Mouse (Mus musculus) forebrain, embryonic 12.5 days (tissue): ENCODE measurements around the gene Osbpl7. TPM values are rescaled to one million over a fixed set of nuclear protein-coding genes. Genes with fewer than 3 reads are reported as not detected.
A peak's percentile ranks its signal among the peaks of the same experiment; 100 is the strongest.

ENCODE experiments used
- ATAC-seq: fragments of 200-750 bp; cut with Nextera tagmentation; 2 replicates; pipeline ENCODE4 v1.8.0; 2017; ENCODE audit warnings: moderate TSS enrichment; ENCODE audit not compliant: low FRiP score
- H3K27ac ChIP-seq: fragments of 300-500 bp; sonication (generic); 2 replicates; pipeline ENCODE4 v1.5.1; 2016; ENCODE audit warnings: mild to moderate bottlenecking
- H3K27me3 ChIP-seq: fragments of 300-500 bp; sonication (generic); 2 replicates; pipeline ENCODE4 v1.6.1; 2016; ENCODE audit warnings: mild to moderate bottlenecking
- H3K36me3 ChIP-seq: fragments of 300-500 bp; sonication (generic); replicated peaks from 2 replicates; pipeline ENCODE4 v1.6.1; 2016; ENCODE audit warnings: mild to moderate bottlenecking
- H3K4me1 ChIP-seq: fragments of 300-500 bp; sonication (generic); 2 replicates; pipeline ENCODE4 v1.6.1; 2016
- H3K4me2 ChIP-seq: fragments of 300-500 bp; sonication (generic); 2 replicates; pipeline ENCODE4 v1.6.1; 2016; ENCODE audit warnings: mild to moderate bottlenecking, moderate library complexity
- H3K4me3 ChIP-seq: fragments of 300-500 bp; sonication (generic); replicated peaks from 2 replicates; pipeline ENCODE4 v1.5.1; 2016; ENCODE audit warnings: mild to moderate bottlenecking
- H3K9ac ChIP-seq: fragments of 300-500 bp; sonication (generic); 2 replicates; pipeline ENCODE4 v1.6.1; 2016; ENCODE audit warnings: mild to moderate bottlenecking
- H3K9me3 ChIP-seq: fragments of 300-500 bp; sonication (generic); 2 replicates; pipeline ENCODE4 v1.6.1; 2016
- WGBS: fragments of 180-500 bp; shearing (Covaris S2); methylation state at CpG from one replicate; pipeline ENCODE4 v1.1.7; 2016; 5-methylcytosine and 5-hydroxymethylcytosine counted together
- polyA plus RNA-seq: library from polyadenylated mRNA; unstranded; fragments of >200 nt; fragmentation: Nextera tagmentation; extraction: Ambion mirVana; gene quantifications from 2 replicates; pipeline ENCODE4 v1.2.1, GENCODE M21; 2016

The Osbpl7 gene
- 8.2 and 8.7 TPM in 2 replicates for polyA plus RNA-seq

- Histone ChIP-seq H3K9me3 (no peaks in the 10 kb centered on the region), H3K27ac (peak within 1 kb of the TSS; percentile 53), H3K36me3 (peaks cover 42% of the 10 kb centered on the region), H3K4me1 (peaks cover 27% of the 10 kb centered on the region), H3K4me2 (peak within 1 kb of the TSS; percentile 94), H3K27me3 (no peaks in the 10 kb centered on the region), H3K4me3 (peak within 1 kb of the TSS; percentile 67), H3K9ac (peak within 1 kb of the TSS; percentile 80)
- peak; percentile 84 for ATAC-seq
- 8% methylated on average over 18 of the region's 18 CpGs for WGBS
Observed at GRCm38 (mm10) chr11:97050216-97050943, at the start of gene Osbpl7. Gene Osbpl7 (plus strand): TSS chr11:97050628.

GRCm38 (mm10) chr11:97003170-97003569, 47.3 kb upstream of the Osbpl7 start:
- Histone ChIP-seq H3K27me3 (peaks cover 62% of the 10 kb centered on the region), H3K4me1 (peaks cover 18% of the 10 kb centered on the region), H3K27ac (no peak overlapping the region), H3K9me3 (no peaks in the 10 kb centered on the region), H3K36me3 (no peaks in the 10 kb centered on the region), H3K4me3 (no peak overlapping the region), H3K9ac (no peak overlapping the region), H3K4me2 (no peak overlapping the region)
- WGBS, result 52% methylated on average over 5 of the region's 5 CpGs
- no peak for ATAC-seq

- 77% methylated on average over 9 of the region's 9 CpGs for WGBS
- H3K4me1 ChIP-seq, result 0 out of 2 replicates have a peak, but pooled peaks cover 9% of the 10 kb centered on the region
- H3K9ac ChIP-seq, result no peak overlapping the region
- H3K27ac ChIP-seq, result no peak overlapping the region
- no peak overlapping the region for H3K4me2 ChIP-seq
- no peaks in the 10 kb centered on the region for H3K9me3 ChIP-seq
- no peak overlapping the region for H3K4me3 ChIP-seq
- H3K36me3 ChIP-seq, result no peaks in the 10 kb centered on the region
- H3K27me3 ChIP-seq, result peaks cover 67% of the 10 kb centered on the region
- no peak for ATAC-seq
Observed at GRCm38 (mm10) chr11:97007093-97007794, 43.2 kb upstream of the Osbpl7 start.

- H3K4me2 ChIP-seq, result no peak overlapping the region
- 62% methylated on average over 8 of the region's 8 CpGs for WGBS
- no peak for ATAC-seq
- peaks cover 65% of the 10 kb centered on the region for H3K27me3 ChIP-seq
- H3K9me3 ChIP-seq, result no peaks in the 10 kb centered on the region
- H3K36me3 ChIP-seq, result no peaks in the 10 kb centered on the region
- H3K27ac ChIP-seq, result no peak overlapping the region
- H3K9ac ChIP-seq, result no peak overlapping the region
- H3K4me1 ChIP-seq, result 0 out of 2 replicates have a peak, but pooled peaks cover 3% of the 10 kb centered on the region
- H3K4me3 ChIP-seq, result no peak overlapping the region
Observed at GRCm38 (mm10) chr11:97009198-97009790, 41.1 kb upstream of the Osbpl7 start.

- Histone ChIP-seq H3K9me3 (no peaks in the 10 kb centered on the region), H3K36me3 (no peaks in the 10 kb centered on the region), H3K27ac (no peak within 1 kb of the TSS), H3K4me2 (no peak within 1 kb of the TSS), H3K9ac (peak within 1 kb of the TSS; percentile 25; the same call in 1 of the 2 replicates), H3K27me3 (peaks cover 90% of the 10 kb centered on the region), H3K4me3 (no peak within 1 kb of the TSS), H3K4me1 (0 out of 2 replicates have a peak, but pooled peaks cover 2% of the 10 kb centered on the region)
- WGBS, result 20% methylated on average over 7 of the region's 8 CpGs
- no peak for ATAC-seq
Observed at GRCm38 (mm10) chr11:97013121-97013670, 37.2 kb upstream of the Osbpl7 start, which contains the start of gene Sp6. Gene Sp6 (plus strand): TSS chr11:97013394.

- WGBS, result 1% methylated on average over 36 of the region's 36 CpGs
- Histone ChIP-seq H3K4me1 (peaks cover 26% of the 10 kb centered on the region), H3K36me3 (no peaks in the 10 kb centered on the region), H3K9me3 (no peaks in the 10 kb centered on the region), H3K9ac (no peak overlapping the region), H3K27me3 (peaks cover 95% of the 10 kb centered on the region), H3K4me2 (peak overlapping the region; percentile 46), H3K27ac (no peak overlapping the region), H3K4me3 (peak overlapping the region; percentile 32)
- no peak for ATAC-seq
Observed at GRCm38 (mm10) chr11:97017696-97018582, 32.5 kb upstream of the Osbpl7 start.

GRCm38 (mm10) chr11:97018583-97019344, 31.7 kb upstream of the Osbpl7 start:
- under 1% methylated on average over 52 of the region's 68 CpGs for WGBS
- Histone ChIP-seq H3K4me2 (peak overlapping the region; percentile 46), H3K36me3 (no peaks in the 10 kb centered on the region), H3K9ac (no peak overlapping the region), H3K4me3 (peak overlapping the region; percentile 32), H3K9me3 (no peaks in the 10 kb centered on the region), H3K27ac (no peak overlapping the region), H3K27me3 (peaks cover 95% of the 10 kb centered on the region), H3K4me1 (peaks cover 26% of the 10 kb centered on the region)
- ATAC-seq, result no peak

- ATAC-seq, result no peak
Observed at GRCm38 (mm10) chr11:97019345-97019708, 31.1 kb upstream of the Osbpl7 start.

GRCm38 (mm10) chr11:97021121-97021765, 29.2 kb upstream of the Osbpl7 start:
- WGBS, result 2% methylated on average over 26 of the region's 27 CpGs
- H3K4me1 ChIP-seq, result peaks cover 40% of the 10 kb centered on the region
- H3K9ac ChIP-seq, result 0 out of 2 replicates have a peak overlapping the region, but pooled peaks have one; percentile 21
- ATAC-seq, result no peak
- H3K27ac ChIP-seq, result no peak overlapping the region
- H3K4me3 ChIP-seq, result peak overlapping the region; percentile 46
- peak overlapping the region; percentile 73 for H3K4me2 ChIP-seq
- no peaks in the 10 kb centered on the region for H3K9me3 ChIP-seq
- H3K27me3 ChIP-seq, result peaks cover 95% of the 10 kb centered on the region
- no peaks in the 10 kb centered on the region for H3K36me3 ChIP-seq

More at GRCm38 (mm10) chr11:97019345-97019708, 31.1 kb upstream of the Osbpl7 start:
- Histone ChIP-seq H3K36me3 (no peaks in the 10 kb centered on the region), H3K9ac (no peak overlapping the region), H3K27ac (no peak overlapping the region), H3K27me3 (peaks cover 96% of the 10 kb centered on the region), H3K4me3 (no peak overlapping the region), H3K9me3 (no peaks in the 10 kb centered on the region), H3K4me2 (no peak overlapping the region), H3K4me1 (peaks cover 26% of the 10 kb centered on the region)
- WGBS, result 2% methylated on average over 13 of the region's 13 CpGs

GRCm38 (mm10) chr11:97021873-97022484, 28.4 kb upstream of the Osbpl7 start:
- ATAC-seq, result peak; percentile 66; the same call in 1 of the 2 replicates
- no peak overlapping the region for H3K27ac ChIP-seq
- no peaks in the 10 kb centered on the region for H3K9me3 ChIP-seq
- 1% methylated on average over 50 of the region's 50 CpGs for WGBS
- peak overlapping the region; percentile 59 for H3K9ac ChIP-seq
- peaks cover 88% of the 10 kb centered on the region for H3K27me3 ChIP-seq
- peaks cover 40% of the 10 kb centered on the region for H3K4me1 ChIP-seq
- H3K4me2 ChIP-seq, result peak overlapping the region; percentile 73
- peak overlapping the region; percentile 46 for H3K4me3 ChIP-seq
- no peaks in the 10 kb centered on the region for H3K36me3 ChIP-seq
